Mouse (Mus musculus) G1E (cell line): Measurements from ENCODE around the gene Zfp28. TPM values are rescaled to one million over a fixed set of nuclear protein-coding genes. Genes with fewer than 3 reads are reported as not detected.
A peak's percentile ranks its signal among the peaks of the same experiment; 100 is the strongest.
"Not testable (repeated sequence)": the region's sequence is repeated elsewhere in the genome, so short reads cannot be mapped to it uniquely, and the experiment has no call there.

Source experiments
- ATAC-seq: 2 replicates; pipeline ENCODE4 v1.8.0; 2016; ENCODE audit warnings: mild to moderate bottlenecking; ENCODE audit not compliant: insufficient number of reproducible peaks, poor library complexity, low FRiP score, severe bottlenecking; ENCODE audit errors: extremely low read depth
- DNase-seq: peaks from one replicate; pipeline ENCODE4 v3.0.0; 2012; ENCODE audit warnings: low spot score
- H3K27me3 ChIP-seq: 2 replicates; pipeline ENCODE4 v1.6.1; 2012; ENCODE audit warnings: mild to moderate bottlenecking, low read length, inconsistent platforms; ENCODE audit not compliant: insufficient read depth
- H3K36me3 ChIP-seq: replicated peaks from 2 replicates; pipeline ENCODE3; 2012; ENCODE audit warnings: mild to moderate bottlenecking, inconsistent platforms
- H3K4me1 ChIP-seq: 2 replicates; pipeline ENCODE4 v1.6.1; 2012; ENCODE audit warnings: low read depth, low read length, inconsistent platforms, mixed read lengths; ENCODE audit not compliant: insufficient read depth
- H3K4me3 ChIP-seq: 2 replicates; pipeline ENCODE4 v1.5.1; 2012; ENCODE audit warnings: low read depth, mild to moderate bottlenecking, inconsistent platforms, low read length, moderate library complexity, mixed read lengths
- H3K9me3 ChIP-seq: replicated peaks from 2 replicates; pipeline ENCODE4 v1.6.1; 2012; ENCODE audit warnings: inconsistent platforms
- CTCF ChIP-seq: IDR thresholded peaks from 2 replicates; pipeline ENCODE4 v1.5.1; 2012; ENCODE audit warnings: low read depth, low read length, inconsistent platforms, mixed read lengths
- GATA1 ChIP-seq: IDR thresholded peaks from 2 replicates; pipeline ENCODE4 v1.6.1; 2012; ENCODE audit warnings: borderline replicate concordance, low read length, inconsistent platforms, mixed read lengths
- GATA2 ChIP-seq: IDR thresholded peaks from 2 replicates; pipeline ENCODE4 v1.6.1; 2012; ENCODE audit warnings: low read depth, low read length, inconsistent platforms, borderline replicate concordance
- POLR2AphosphoS5 ChIP-seq: IDR thresholded peaks from 2 replicates; pipeline ENCODE4 v1.6.1; 2012; ENCODE audit warnings: low read depth, low read length, inconsistent platforms; ENCODE audit not compliant: insufficient replicate concordance
- TAL1 ChIP-seq: conservative IDR thresholded peaks from 2 replicates; pipeline ENCODE4 v1.6.1; 2012; ENCODE audit warnings: low read depth, low read length, inconsistent platforms, mixed read lengths
- polyA plus RNA-seq: library from polyadenylated mRNA; stranded (reverse); fragments of >175 nt; gene quantifications from 2 replicates; pipeline ENCODE4 v1.2.3, GENCODE M21; 2012
- total RNA-seq, 2 experiments: library from RNA; stranded (forward) in 1 of 2; stranded (reverse) in 1 of 2; fragments of 200-1000 nt in 1 of 2; fragments of >200 nt in 1 of 2; fragmentation: Nextera tagmentation in 1 of 2; gene quantifications; 2 replicates each; pipeline ENCODE4 v1.2.3; 2014 to 2017

Zfp28 gene
- total and polyA plus RNA-seq, 3 experiments = 0.46 to 2.1 (median 1.8) TPM

GRCm38 (mm10) chr7:6360477-6361060 lies 22.5 kb upstream of the Zfp28 start:
- no peak for TF ChIP-seq GATA1
- TF ChIP-seq GATA2 = no peak
- no peak for TF ChIP-seq CTCF
- no peak for TF ChIP-seq POLR2AphosphoS5
- no peak for TF ChIP-seq TAL1
- no peaks in the 10 kb centered on the region for H3K36me3 ChIP-seq
- no peaks in the 10 kb centered on the region for H3K9me3 ChIP-seq
- H3K4me1 ChIP-seq = peaks cover 33% of the 10 kb centered on the region
- no peaks in the 10 kb centered on the region for H3K27me3 ChIP-seq
- H3K4me3 ChIP-seq = no peak overlapping the region
- DNase-seq (no peak), ATAC-seq (no peak)

GRCm38 (mm10) chr7:6361756-6362155 lies 21.3 kb upstream of the Zfp28 start:
- no peak for ATAC-seq
- no peaks in the 10 kb centered on the region for H3K36me3 ChIP-seq
- H3K9me3 ChIP-seq = no peaks in the 10 kb centered on the region
- TF ChIP-seq CTCF = no peak
- TF ChIP-seq GATA1 = no peak
- no peak for TF ChIP-seq TAL1
- TF ChIP-seq POLR2AphosphoS5 = no peak
- no peak for TF ChIP-seq GATA2
- peak overlapping the region; percentile 76 for H3K4me3 ChIP-seq
- H3K27me3 ChIP-seq = no peaks in the 10 kb centered on the region
- peaks cover 36% of the 10 kb centered on the region for H3K4me1 ChIP-seq
- no peak for DNase-seq

- peak; percentile 68 for DNase-seq
- Histone ChIP-seq H3K27me3 (no peaks in the 10 kb centered on the region), H3K9me3 (no peaks in the 10 kb centered on the region), H3K36me3 (no peaks in the 10 kb centered on the region), H3K4me3 (peak overlapping the region; percentile 76), H3K4me1 (peaks cover 42% of the 10 kb centered on the region)
- peak; percentile 77 for ATAC-seq
- no peak for TF ChIP-seq GATA1
- no peak for TF ChIP-seq POLR2AphosphoS5
- TF ChIP-seq CTCF = no peak
- no peak for TF ChIP-seq TAL1
- TF ChIP-seq GATA2 = no peak
Measured at GRCm38 (mm10) chr7:6362268-6363046, 20.6 kb upstream of the Zfp28 start.

- Histone ChIP-seq H3K36me3 (no peaks in the 10 kb centered on the region), H3K27me3 (no peaks in the 10 kb centered on the region), H3K9me3 (no peaks in the 10 kb centered on the region), H3K4me3 (peak within 1 kb of the TSS; percentile 76), H3K4me1 (peaks cover 42% of the 10 kb centered on the region)
- ATAC-seq (peak; percentile 59), DNase-seq (peak; percentile 81)
- TF ChIP-seq GATA1 (no peak), CTCF (no peak), GATA2 (no peak), TAL1 (no peak), POLR2AphosphoS5 (no peak)
Measured at GRCm38 (mm10) chr7:6363047-6363488, 20.0 kb upstream of the Zfp28 start, which contains the start of gene Zfp78. Gene Zfp78 (plus strand): TSS chr7:6363280.

GRCm38 (mm10) chr7:6364761-6365160 lies 18.3 kb upstream of the Zfp28 start:
- no peak for TF ChIP-seq GATA2
- TF ChIP-seq CTCF = no peak
- TF ChIP-seq TAL1 = no peak
- TF ChIP-seq POLR2AphosphoS5 = no peak

GRCm38 (mm10) chr7:6367185-6367584 lies 15.9 kb upstream of the Zfp28 start:
- peaks cover 4% of the 10 kb centered on the region for H3K36me3 ChIP-seq
- no peaks in the 10 kb centered on the region for H3K9me3 ChIP-seq
- no peak for DNase-seq
- TF ChIP-seq POLR2AphosphoS5 = no peak
- no peak for TF ChIP-seq CTCF
- TF ChIP-seq GATA2 = no peak
- TF ChIP-seq TAL1 = 0 out of 2 replicates have a peak, but pooled peaks have one; percentile 5
- TF ChIP-seq GATA1 = no peak
- no peaks in the 10 kb centered on the region for H3K27me3 ChIP-seq
- no peak for ATAC-seq
- no peak overlapping the region for H3K4me3 ChIP-seq
- peaks cover 28% of the 10 kb centered on the region for H3K4me1 ChIP-seq

More at GRCm38 (mm10) chr7:6364761-6365160, 18.3 kb upstream of the Zfp28 start:
- Histone ChIP-seq H3K9me3 (no peaks in the 10 kb centered on the region), H3K4me3 (no peak overlapping the region), H3K27me3 (no peaks in the 10 kb centered on the region), H3K36me3 (no peaks in the 10 kb centered on the region), H3K4me1 (peaks cover 42% of the 10 kb centered on the region)
- DNase-seq (no peak), ATAC-seq (no peak)

GRCm38 (mm10) chr7:6368146-6368545 lies 14.9 kb upstream of the Zfp28 start:
- H3K4me1 ChIP-seq = peaks cover 27% of the 10 kb centered on the region
- ATAC-seq, H3K9me3 ChIP-seq: not testable (repeated sequence)

More at GRCm38 (mm10) chr7:6368146-6368545, 14.9 kb upstream of the Zfp28 start:
- not testable (repeated sequence) for H3K27me3 ChIP-seq, H3K4me3 ChIP-seq, DNase-seq, H3K36me3 ChIP-seq
